Mouse (Mus musculus) cerebellum, adult 2 months (tissue): ENCODE measurements at regions not wholly inside any gene's neighbourhood (a gene's known extent, or its start where the extent isn't known, plus 50 kb on each side); places are given as distances from the start of the nearest gene placed in this dataset.

ENCODE experiments used
- CTCF ChIP-seq: fragments of 200-500 bp; IDR thresholded peaks from 2 replicates; pipeline ENCODE4 v1.5.1; 2011; ENCODE audit warnings: low read depth, mild to moderate bottlenecking, control low read depth, low read length, moderate library complexity, borderline replicate concordance; ENCODE audit not compliant: insufficient read depth
- POLR2A ChIP-seq: fragments of 200-500 bp; IDR thresholded peaks from 2 replicates; pipeline ENCODE4 v1.6.1; 2011; ENCODE audit warnings: low read length, control low read depth, borderline replicate concordance; ENCODE audit not compliant: insufficient read depth

DNA sequence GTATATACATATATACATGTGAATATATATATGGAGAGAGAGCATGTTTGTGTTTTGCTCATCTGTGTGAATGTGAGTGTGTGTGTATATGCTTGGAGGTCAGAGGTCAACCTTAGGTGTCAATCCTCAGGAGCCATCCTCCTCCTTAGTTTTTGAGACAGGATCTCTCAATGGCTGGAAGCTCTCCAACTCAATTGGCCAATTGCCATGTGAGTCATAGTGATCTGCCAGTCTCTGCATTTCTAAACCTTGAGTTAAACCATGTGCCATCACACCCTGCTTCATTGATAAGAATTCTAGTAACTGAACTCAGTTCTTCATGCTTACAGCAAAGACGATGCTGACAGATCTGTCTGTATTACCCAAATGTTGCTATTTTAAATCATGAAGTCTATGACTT, 50.8 kb upstream of the Npy2r start:
- TF ChIP-seq CTCF (no peak), POLR2A (no peak)
